Mouse (Mus musculus) erythroblast, embryonic 14.5 days (primary cell): Measurements from ENCODE around the gene Adamtsl2. TPM values are rescaled to one million over a fixed set of nuclear protein-coding genes. Genes with fewer than 3 reads are reported as not detected.

ENCODE experiments used
- H3K27me3 ChIP-seq: 2 replicates; pipeline ENCODE4 v1.6.1; 2012; ENCODE audit warnings: inconsistent platforms; ENCODE audit not compliant: control insufficient read depth
- H3K36me3 ChIP-seq: 2 replicates; pipeline ENCODE4 v1.6.1; 2012; ENCODE audit warnings: mild to moderate bottlenecking, inconsistent platforms; ENCODE audit not compliant: control insufficient read depth
- H3K4me1 ChIP-seq: 2 replicates; pipeline ENCODE4 v1.6.1; 2012; ENCODE audit warnings: inconsistent platforms; ENCODE audit not compliant: control insufficient read depth
- H3K4me3 ChIP-seq: replicated peaks from 2 replicates; pipeline ENCODE3; 2012; ENCODE audit warnings: moderate library complexity, mild to moderate bottlenecking, inconsistent platforms
- H3K9me3 ChIP-seq: 2 replicates; pipeline ENCODE4 v1.6.1; 2012; ENCODE audit warnings: low read length, inconsistent platforms, mixed read lengths; ENCODE audit not compliant: control insufficient read depth
- GATA1 ChIP-seq: IDR thresholded peaks from 2 replicates; pipeline ENCODE4 v1.6.1; 2012; ENCODE audit warnings: low read length, inconsistent platforms, mixed read lengths
- TAL1 ChIP-seq: IDR thresholded peaks from 3 replicates; pipeline ENCODE4 v1.6.1; 2012; ENCODE audit warnings: low read length, inconsistent platforms, mixed read lengths
- polyA plus RNA-seq: library from polyadenylated mRNA; stranded (reverse); fragments of >175 nt; gene quantifications from 2 replicates; pipeline ENCODE4 v1.2.3, GENCODE M21; 2012

Adamtsl2 gene
- polyA plus RNA-seq, 1 experiment: not detected

DNA sequence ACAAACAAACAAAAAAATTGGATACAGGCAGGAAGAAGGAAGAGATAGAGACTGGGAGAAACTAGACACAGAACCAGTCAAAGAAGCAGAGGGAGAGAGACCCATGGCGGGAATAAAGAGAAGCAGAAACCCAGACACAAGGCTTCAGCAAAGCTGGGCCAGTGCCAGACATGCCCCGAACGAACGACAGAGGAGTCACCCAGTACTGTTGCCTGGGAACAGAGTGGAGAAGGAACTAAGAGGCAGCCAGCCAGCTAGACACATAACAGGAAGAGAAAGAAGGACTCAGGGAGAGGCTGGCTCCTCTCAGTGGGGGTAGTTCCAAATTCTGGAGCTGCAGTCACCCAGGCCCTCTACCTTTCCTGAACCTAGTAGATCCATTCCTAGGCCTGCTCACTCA, 8.0 kb upstream of the Adamtsl2 start:
- Histone ChIP-seq H3K4me3 (no peak overlapping the region), H3K36me3 (no peaks in the 10 kb centered on the region), H3K27me3 (no peaks in the 10 kb centered on the region), H3K4me1 (no peaks in the 10 kb centered on the region), H3K9me3 (no peaks in the 10 kb centered on the region)
- TF ChIP-seq TAL1 (no peak), GATA1 (no peak)

DNA sequence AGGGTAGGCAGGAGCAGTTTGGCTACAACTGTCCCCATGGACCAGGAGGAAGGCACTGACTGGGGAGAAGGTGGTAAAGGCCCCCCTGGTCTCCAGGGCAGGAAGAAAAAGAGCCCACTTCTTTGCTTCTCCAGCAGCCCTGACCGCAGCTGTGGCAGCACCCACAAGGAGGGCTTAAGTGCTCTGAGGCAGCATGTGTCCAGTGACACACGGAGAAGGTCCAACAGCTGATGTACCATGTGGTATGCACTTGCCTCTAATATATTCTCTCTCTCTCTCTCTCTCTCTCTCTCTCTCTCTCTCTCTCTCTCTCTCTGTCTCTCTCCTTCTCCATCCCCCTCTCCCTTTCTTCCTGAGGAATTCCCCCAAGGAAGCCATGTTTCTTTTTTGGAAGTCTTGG, 7.2 kb upstream of the Adamtsl2 start, which contains the start of gene Mymk:
TSS of gene Mymk (minus strand) at position 202 of the 400 bp plus-strand sequence.
- TF ChIP-seq GATA1: no peak
- TF ChIP-seq TAL1: no peak
- Histone ChIP-seq H3K4me1 (no peaks in the 10 kb centered on the region), H3K36me3 (no peaks in the 10 kb centered on the region), H3K27me3 (no peaks in the 10 kb centered on the region), H3K4me3 (no peak within 1 kb of the TSS), H3K9me3 (no peaks in the 10 kb centered on the region)

DNA sequence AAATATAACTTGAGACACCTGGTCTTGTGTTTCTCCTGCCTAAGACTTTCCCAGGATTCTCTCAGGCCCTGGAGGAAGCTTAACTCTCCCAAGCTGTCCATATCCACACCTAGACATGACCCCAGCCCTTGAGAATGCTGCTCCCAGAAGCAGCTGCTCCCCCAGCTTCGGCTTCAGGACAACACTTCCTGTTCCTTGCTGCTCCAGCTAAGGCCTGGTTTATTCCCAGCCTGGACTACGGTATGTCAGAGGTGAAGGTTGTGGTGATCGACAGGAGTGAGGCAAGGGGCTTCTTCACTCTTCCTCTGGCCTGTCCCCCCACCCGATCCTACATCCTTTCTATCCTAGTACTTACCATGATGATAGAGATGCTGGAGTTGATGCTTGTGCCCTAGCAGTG, 5.8 kb upstream of the Adamtsl2 start:
- H3K4me3 ChIP-seq: no peak overlapping the region
- H3K9me3 ChIP-seq: no peaks in the 10 kb centered on the region
- TF ChIP-seq GATA1: no peak
- TF ChIP-seq TAL1: no peak
- H3K36me3 ChIP-seq: no peaks in the 10 kb centered on the region
- no peaks in the 10 kb centered on the region for H3K27me3 ChIP-seq
- H3K4me1 ChIP-seq: no peaks in the 10 kb centered on the region

DNA sequence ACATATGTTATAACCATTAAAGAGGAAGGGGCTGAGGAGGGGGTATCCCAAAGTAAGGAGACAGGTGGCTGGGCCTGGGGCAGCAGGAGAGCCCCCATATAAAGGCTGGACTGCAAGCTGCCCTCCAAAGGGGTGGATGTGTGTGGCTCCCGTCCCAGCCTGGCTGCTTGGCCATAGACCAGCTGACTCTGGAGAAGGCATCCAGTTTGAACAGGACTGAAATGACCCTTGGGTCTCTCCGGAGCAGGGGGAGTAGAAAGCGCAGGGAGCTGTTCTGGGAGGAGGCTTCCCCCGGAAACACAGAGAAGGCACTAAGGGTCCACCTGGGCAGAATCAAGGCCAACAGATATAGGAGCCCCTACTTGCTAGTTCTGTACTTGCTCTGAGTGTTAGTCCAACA, 4.4 kb upstream of the Adamtsl2 start:
- no peaks in the 10 kb centered on the region for H3K4me1 ChIP-seq

DNA sequence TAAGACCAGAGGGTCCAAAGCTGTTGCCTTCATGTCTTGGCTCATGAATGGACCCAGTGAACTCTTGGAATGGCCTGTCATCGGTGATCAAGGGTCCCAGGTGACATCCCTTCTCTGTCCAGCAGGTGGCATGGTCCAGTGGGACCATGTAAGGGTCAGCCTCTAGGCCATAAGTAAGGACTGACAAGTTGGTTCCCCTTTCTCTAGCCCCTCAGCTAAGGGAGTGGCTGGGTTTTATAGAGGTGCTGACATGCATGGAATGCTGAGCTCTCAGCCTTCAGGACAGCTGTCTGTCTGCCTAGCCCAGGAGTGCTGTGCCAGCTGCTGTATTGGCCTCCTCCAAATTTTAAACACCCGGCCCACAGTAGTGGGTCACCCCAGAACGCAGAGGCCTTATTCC, 3.7 kb upstream of the Adamtsl2 start:
- H3K9me3 ChIP-seq: no peaks in the 10 kb centered on the region
- H3K27me3 ChIP-seq: peaks cover 2% of the 10 kb centered on the region
- H3K4me3 ChIP-seq: no peak overlapping the region
- no peaks in the 10 kb centered on the region for H3K4me1 ChIP-seq
- TF ChIP-seq GATA1: no peak
- no peak for TF ChIP-seq TAL1
- H3K36me3 ChIP-seq: no peaks in the 10 kb centered on the region

More for the DNA sequence above, 4.4 kb upstream of the Adamtsl2 start:
- Histone ChIP-seq H3K27me3 (peaks cover 2% of the 10 kb centered on the region), H3K4me3 (no peak overlapping the region), H3K36me3 (no peaks in the 10 kb centered on the region), H3K9me3 (no peaks in the 10 kb centered on the region)
- TF ChIP-seq TAL1 (no peak), GATA1 (no peak)

DNA sequence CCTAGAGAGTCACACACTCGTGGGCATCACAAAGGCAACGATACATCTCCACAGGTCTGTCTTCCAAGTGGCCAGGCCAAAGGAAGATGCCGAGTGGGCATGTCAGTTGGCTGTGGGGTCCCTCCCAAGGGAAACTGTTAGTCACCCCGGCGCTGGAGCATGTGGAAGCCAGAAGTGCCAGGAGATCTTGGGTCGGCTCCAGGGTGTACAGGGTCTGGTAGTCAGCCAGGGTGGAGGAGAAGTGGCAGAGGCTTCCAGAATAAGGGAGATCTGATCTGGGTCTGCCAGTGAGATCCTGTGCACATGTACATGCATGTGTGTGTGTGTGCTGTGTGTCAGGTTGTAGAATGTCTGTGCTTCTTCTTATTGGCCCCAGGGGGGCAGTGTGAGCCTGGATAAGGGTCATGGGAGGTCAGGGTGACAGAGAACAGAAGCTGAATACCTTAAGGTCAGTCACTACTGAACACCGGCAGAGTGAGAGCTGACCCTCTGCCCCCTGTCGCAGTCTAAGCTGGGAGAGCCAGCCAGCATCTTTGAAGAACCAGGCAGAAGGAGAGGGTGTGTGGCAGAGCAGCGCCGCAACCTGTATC, 1.4 kb upstream of the Adamtsl2 start:
- TF ChIP-seq GATA1 (no peak), TAL1 (no peak)
- no peaks in the 10 kb centered on the region for H3K36me3 ChIP-seq
- peaks cover 2% of the 10 kb centered on the region for H3K27me3 ChIP-seq
- H3K4me1 ChIP-seq: no peaks in the 10 kb centered on the region
- H3K4me3 ChIP-seq: no peak overlapping the region
- H3K9me3 ChIP-seq: no peaks in the 10 kb centered on the region

DNA sequence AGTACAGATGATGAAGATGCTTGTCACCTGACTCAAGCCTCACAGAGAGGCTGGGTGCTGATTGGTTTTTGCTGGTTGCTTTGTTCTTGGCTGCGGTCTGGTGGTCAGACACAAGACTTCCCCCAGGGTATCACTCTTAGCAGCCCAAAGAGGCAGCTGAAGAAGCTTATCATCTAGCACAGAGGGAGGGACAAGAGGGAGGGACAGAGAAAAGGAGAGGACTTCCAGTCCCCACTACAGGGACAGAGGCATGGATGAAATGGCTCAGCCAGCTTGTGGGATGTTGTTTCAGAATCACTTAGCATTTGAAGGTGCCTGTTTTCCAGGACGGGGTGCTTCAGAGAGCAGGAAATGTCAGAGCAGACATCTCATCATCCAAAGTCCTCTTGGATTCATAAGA, 867 bp upstream of the Adamtsl2 start:
- Histone ChIP-seq H3K4me3 (no peak overlapping the region), H3K4me1 (no peaks in the 10 kb centered on the region), H3K36me3 (no peaks in the 10 kb centered on the region), H3K9me3 (no peaks in the 10 kb centered on the region), H3K27me3 (peaks cover 2% of the 10 kb centered on the region)
- no peak for TF ChIP-seq GATA1
- TF ChIP-seq TAL1: no peak

DNA sequence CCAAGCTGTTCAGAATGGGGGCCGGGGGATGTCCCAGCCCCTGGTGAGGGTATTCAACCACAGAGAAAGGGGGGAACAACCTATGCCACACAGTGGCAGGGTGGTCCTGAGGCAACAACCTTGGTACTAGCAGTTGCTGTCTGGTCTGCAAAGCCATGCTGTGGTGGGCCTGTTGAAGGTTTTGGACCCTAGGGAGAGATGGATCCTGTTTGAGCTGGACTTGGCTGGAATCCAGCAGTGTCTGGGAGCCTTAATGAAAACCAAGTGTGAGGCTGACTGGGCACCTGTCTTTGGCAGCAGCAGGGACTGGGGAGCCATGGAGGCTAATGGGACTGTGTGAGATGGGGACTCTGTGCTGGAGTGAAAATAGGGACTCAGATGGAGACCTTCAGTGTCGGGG, 470 bp downstream of the Adamtsl2 start:
- Histone ChIP-seq H3K4me1 (no peaks in the 10 kb centered on the region), H3K9me3 (no peaks in the 10 kb centered on the region), H3K4me3 (no peak overlapping the region), H3K36me3 (no peaks in the 10 kb centered on the region), H3K27me3 (peaks cover 2% of the 10 kb centered on the region)
- TF ChIP-seq TAL1 (no peak), GATA1 (no peak)

DNA sequence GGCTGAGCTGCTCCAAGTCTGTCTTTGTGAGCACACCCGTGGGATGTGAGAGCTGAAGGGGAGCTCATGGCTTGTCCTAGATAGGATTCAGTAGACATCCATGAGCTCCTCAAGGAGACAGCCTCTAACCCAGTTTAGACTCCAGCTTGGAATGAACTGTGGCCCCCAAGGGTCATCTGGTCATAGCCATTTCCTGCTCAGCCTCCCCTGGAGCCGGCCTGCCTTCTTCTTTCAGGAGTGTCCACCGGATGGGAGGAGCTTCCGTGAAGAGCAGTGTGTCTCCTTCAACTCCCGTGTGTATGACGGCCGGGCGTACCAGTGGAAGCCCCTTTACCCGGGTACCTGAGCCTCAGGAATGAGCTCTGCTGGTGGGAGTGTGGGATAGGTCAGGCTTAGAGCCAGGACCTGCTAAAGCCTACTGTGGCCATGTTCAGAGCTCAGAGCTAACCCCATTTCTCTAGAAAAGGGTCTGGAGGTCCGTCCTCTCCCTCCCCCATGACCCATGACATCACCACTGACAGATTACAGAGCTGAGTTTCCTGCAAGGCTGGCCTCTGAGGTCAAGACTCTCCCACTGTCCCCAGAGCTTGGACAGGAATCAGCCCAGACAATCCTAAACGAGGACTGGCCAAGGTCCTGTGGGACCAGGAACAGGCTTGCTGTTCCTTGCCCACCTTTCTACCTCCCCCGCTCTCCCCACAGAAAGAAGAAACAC, 4.7 kb downstream of the Adamtsl2 start:
- Histone ChIP-seq H3K9me3 (no peaks in the 10 kb centered on the region), H3K27me3 (peaks cover 2% of the 10 kb centered on the region), H3K4me1 (no peaks in the 10 kb centered on the region), H3K4me3 (no peak overlapping the region), H3K36me3 (no peaks in the 10 kb centered on the region)
- TF ChIP-seq TAL1: no peak
- TF ChIP-seq GATA1: no peak
